Mouse (Mus musculus): ENCODE data around the gene Gdf10. TPM values are rescaled to one million over a fixed set of nuclear protein-coding genes. Genes with fewer than 3 reads are reported as not detected.

The Gdf10 gene
- not detected for polyA plus RNA-seq (2017; shearing (Covaris generic))

GRCm38 (mm10) chr14:33923168-33924070 lies at the start of gene Gdf10:
Gene Gdf10, plus strand, starts transcription at chr14:33923587.

GRCm38 (mm10) chr14:33940739-33941138 lies 17.4 kb downstream of the Gdf10 start, which contains the start of gene Gdf2:
Gene Gdf2, plus strand, starts transcription at chr14:33941039.

GRCm38 (mm10) chr14:33953761-33954160 lies 30.4 kb downstream of the Gdf10 start, which contains the start of gene Rbp3:
Gene Rbp3, plus strand, starts transcription at chr14:33954003.

GRCm38 (mm10) chr14:33978604-33979059 lies 55.2 kb downstream of the Gdf10 start, which contains the start of gene Zfp488:
Gene Zfp488, minus strand, starts transcription at chr14:33978764.

Other genes starting within 250 kb of the Gdf10 start
- gene Gdf2, start 17.5 kb downstream of the Gdf10 start, polyA plus RNA-seq (2017; shearing (Covaris generic)) = not detected
- not detected for gene Rbp3, start 30.4 kb downstream of the Gdf10 start, polyA plus RNA-seq (2017; shearing (Covaris generic))
- gene Zfp488, start 55.2 kb downstream of the Gdf10 start, polyA plus RNA-seq (2017; shearing (Covaris generic)) = 0.40 TPM
- gene Gm30083, start 91.6 kb downstream of the Gdf10 start, polyA plus RNA-seq (2017; shearing (Covaris generic)) = not detected
- not detected for gene Gm5460, start 93.2 kb downstream of the Gdf10 start, polyA plus RNA-seq (2017; shearing (Covaris generic))
- gene Antxrl, start 129.1 kb downstream of the Gdf10 start, polyA plus RNA-seq (2017; shearing (Covaris generic)) = not detected
- not detected for gene Anxa8, start 162.4 kb downstream of the Gdf10 start, polyA plus RNA-seq (2017; shearing (Covaris generic))
- 0.85 TPM for gene A630023A22Rik, start 179.2 kb downstream of the Gdf10 start, polyA plus RNA-seq (2017; shearing (Covaris generic))
- not detected for gene Npy4r, start 228.9 kb downstream of the Gdf10 start, polyA plus RNA-seq (2017; shearing (Covaris generic))

Data from effector memory CD4-positive, alpha-beta T cell, adult 7 months (primary cell).